Mouse (Mus musculus) testis, adult 2 months (tissue): Measurements from ENCODE around the gene Gm20695.

Source experiments
- CTCF ChIP-seq: fragments of 200-500 bp; IDR thresholded peaks from 2 replicates; pipeline ENCODE4 v1.5.1; 2012; ENCODE audit warnings: low read depth, mild to moderate bottlenecking, inconsistent platforms, low read length, moderate library complexity; ENCODE audit not compliant: control insufficient read depth, insufficient read depth, insufficient replicate concordance
- POLR2A ChIP-seq: fragments of 200-500 bp; IDR thresholded peaks from 2 replicates; pipeline ENCODE4 v1.6.1; 2012; ENCODE audit warnings: low read depth, mild to moderate bottlenecking, inconsistent platforms, low read length, moderate library complexity; ENCODE audit not compliant: control insufficient read depth

DNA sequence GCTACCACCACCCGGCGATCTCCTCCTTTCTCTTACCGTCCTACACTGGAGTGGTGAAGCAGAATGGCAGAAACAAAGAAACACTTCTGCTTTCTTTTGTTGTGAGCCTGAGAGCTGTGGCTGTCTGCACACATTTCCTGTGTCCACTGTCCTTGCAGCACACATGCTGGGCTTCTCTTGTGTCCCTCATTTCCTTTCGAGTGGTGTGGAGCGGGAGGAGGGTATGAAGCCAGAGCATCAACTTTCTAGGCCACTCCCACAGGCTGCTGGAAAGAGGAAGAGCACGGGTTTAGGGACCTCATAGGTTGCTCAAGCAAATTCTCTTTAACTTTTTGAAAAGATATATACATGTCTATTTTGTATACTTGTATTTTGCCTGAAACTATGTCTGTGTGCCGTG, 44.7 kb downstream of the Gm20695 start:
- TF ChIP-seq POLR2A = no peak
- no peak for TF ChIP-seq CTCF
